Mouse (Mus musculus): ENCODE data around the gene Gm9936. TPM values are rescaled to one million over a fixed set of nuclear protein-coding genes. Genes with fewer than 3 reads are reported as not detected.

Gene Gm9936
- total and polyA plus RNA-seq, 3 experiments, result not detected

- H3K4me1 ChIP-seq (ENCODE audit: control insufficient read depth in 1 of 2, insufficient read depth in 2 of 2, low read length in 2 of 2), result 0 out of 4 replicates have a peak, but pooled peaks cover 0 to 5% of the 10 kb centered on the region in 2 experiments
- H3K27ac ChIP-seq (ENCODE audit: control insufficient read depth, low read depth, low read length), result no peak within 1 kb of the TSS; the same call in 1 of the 2 replicates
- peak within 1 kb of the TSS; percentile 63 for H3K9ac ChIP-seq (ENCODE audit: control insufficient read depth, low read depth, low read length, poor library complexity, severe bottlenecking)
- no peaks in the 10 kb centered on the region; a peak in 1 of 4 replicates for H3K36me3 ChIP-seq (ENCODE audit: control insufficient read depth in 1 of 2, insufficient read depth in 2 of 2, low read length in 2 of 2)
- no peaks in the 10 kb centered on the region for H3K27me3 ChIP-seq (ENCODE audit: control insufficient read depth in 1 of 2, insufficient read depth in 2 of 2, low read length in 2 of 2)
- peaks cover 2% of the 10 kb centered on the region for H3K79me2 ChIP-seq (ENCODE audit: control insufficient read depth, insufficient read depth, low read length, poor library complexity)
- TF ChIP-seq POLR2A (IDR thresholded peaks at IDR 0.05; ENCODE audit: control insufficient read depth in 1 of 2, insufficient read depth in 1 of 2, low read depth in 1 of 2, low read length in 2 of 2, poor library complexity in 1 of 2), result peak; percentile 46 to 59; a peak in 2 of 4 replicates
- peak; percentile 88 for TF ChIP-seq TBP (IDR thresholded peaks at IDR 0.05; ENCODE audit: low read depth, low read length)
- peak; percentile 45 for TF ChIP-seq NELFE (IDR thresholded peaks at IDR 0.05; ENCODE audit: low read depth, low read length)
- TF ChIP-seq MXI1 (IDR thresholded peaks at IDR 0.05; ENCODE audit: low read depth, low read length), result 0 out of 2 replicates have a peak, but pooled peaks have one; percentile 1
- TF ChIP-seq ETS1 (IDR thresholded peaks at IDR 0.05; ENCODE audit: low read depth, low read length), result no peak
- no peaks in the 10 kb centered on the region for H3K9me3 ChIP-seq (replicated peaks; ENCODE audit: insufficient read depth, low read length)
- H3K4me3 ChIP-seq (ENCODE audit: control insufficient read depth in 1 of 2, insufficient read depth in 1 of 2, low read depth in 2 of 2, low read length in 2 of 2), result peak within 1 kb of the TSS; percentile 79 to 81
- DNase-seq (ENCODE audit: low read depth, low spot score), result peak; percentile 73
These were observed 35.4 kb downstream of the Gm9936 start, which contains the start of gene 1500011B03Rik for GRCm38 (mm10) chr5:114822796-114823688. TSS of gene 1500011B03Rik (minus strand) at chr5:114823468.

- H3K4me1 ChIP-seq (ENCODE audit: control insufficient read depth in 1 of 2, insufficient read depth in 2 of 2, low read length in 2 of 2), result no peaks in the 10 kb centered on the region
- H3K4me3 ChIP-seq (ENCODE audit: control insufficient read depth in 1 of 2, insufficient read depth in 1 of 2, low read depth in 2 of 2, low read length in 2 of 2), result no peak overlapping the region
- no peak overlapping the region for H3K9ac ChIP-seq (ENCODE audit: control insufficient read depth, low read depth, low read length, poor library complexity, severe bottlenecking)
- DNase-seq (ENCODE audit: low read depth, low spot score), result no peak
- no peaks in the 10 kb centered on the region for H3K9me3 ChIP-seq (replicated peaks; ENCODE audit: insufficient read depth, low read length)
- TF ChIP-seq USF2 (IDR thresholded peaks at IDR 0.05; ENCODE audit: borderline replicate concordance in 1 of 2, insufficient read depth in 1 of 2, low read depth in 1 of 2, low read length in 2 of 2) (no peak), USF1 (IDR thresholded peaks at IDR 0.05; ENCODE audit: low read depth, low read length) (no peak), ELF1 (IDR thresholded peaks at IDR 0.05; ENCODE audit: low read depth, low read length) (no peak), RAD21 (IDR thresholded peaks at IDR 0.05; ENCODE audit: low read depth, low read length) (no peak), ZNF384 (IDR thresholded peaks at IDR 0.05; ENCODE audit: low read depth, low read length) (no peak), SIN3A (IDR thresholded peaks at IDR 0.05; ENCODE audit: low read length) (no peak), ZKSCAN1 (IDR thresholded peaks at IDR 0.05; ENCODE audit: low read depth, low read length) (no peak), HCFC1 (IDR thresholded peaks at IDR 0.05; ENCODE audit: low read depth, low read length) (no peak), POLR2AphosphoS5 (IDR thresholded peaks at IDR 0.05; ENCODE audit: borderline replicate concordance, low read depth, low read length) (no peak), TCF12 (IDR thresholded peaks at IDR 0.05; ENCODE audit: low read depth, low read length) (no peak), MAX (IDR thresholded peaks at IDR 0.05; ENCODE audit: low read length) (no peak), BHLHE40 (IDR thresholded peaks at IDR 0.05; ENCODE audit: borderline replicate concordance, low read depth, low read length) (no peak), JUND (IDR thresholded peaks at IDR 0.05; ENCODE audit: low read depth, low read length) (no peak), NELFE (IDR thresholded peaks at IDR 0.05; ENCODE audit: low read depth, low read length) (no peak), POLR2A (IDR thresholded peaks at IDR 0.05; ENCODE audit: control insufficient read depth in 1 of 2, insufficient read depth in 1 of 2, low read depth in 1 of 2, low read length in 2 of 2, poor library complexity in 1 of 2) (no peak), TBP (IDR thresholded peaks at IDR 0.05; ENCODE audit: low read depth, low read length) (no peak), MAFK (IDR thresholded peaks at IDR 0.05; ENCODE audit: borderline replicate concordance, low read depth, low read length) (no peak), MXI1 (IDR thresholded peaks at IDR 0.05; ENCODE audit: low read depth, low read length) (no peak)
- peaks cover 4% of the 10 kb centered on the region; the same call in 1 of the 2 replicates for H3K79me2 ChIP-seq (ENCODE audit: control insufficient read depth, insufficient read depth, low read length, poor library complexity)
- no peaks in the 10 kb centered on the region for H3K27me3 ChIP-seq (ENCODE audit: control insufficient read depth in 1 of 2, insufficient read depth in 2 of 2, low read length in 2 of 2)
- no peaks in the 10 kb centered on the region for H3K36me3 ChIP-seq (ENCODE audit: control insufficient read depth in 1 of 2, insufficient read depth in 2 of 2, low read length in 2 of 2)
- no peak overlapping the region for H3K27ac ChIP-seq (ENCODE audit: control insufficient read depth, low read depth, low read length)
These were observed 40.4 kb downstream of the Gm9936 start for GRCm38 (mm10) chr5:114818124-114818523.

All from MEL (cell line).